Mouse (Mus musculus) cerebral cortex, adult 2 months (tissue): ENCODE measurements around the gene Gm21863.

ENCODE experiments used
- WGBS: fragments of 180-500 bp; shearing (Covaris S2); methylation state at CpG from one replicate; pipeline ENCODE4 v1.1.7; 2018; 5-methylcytosine and 5-hydroxymethylcytosine counted together

The Gm21863 gene

DNA sequence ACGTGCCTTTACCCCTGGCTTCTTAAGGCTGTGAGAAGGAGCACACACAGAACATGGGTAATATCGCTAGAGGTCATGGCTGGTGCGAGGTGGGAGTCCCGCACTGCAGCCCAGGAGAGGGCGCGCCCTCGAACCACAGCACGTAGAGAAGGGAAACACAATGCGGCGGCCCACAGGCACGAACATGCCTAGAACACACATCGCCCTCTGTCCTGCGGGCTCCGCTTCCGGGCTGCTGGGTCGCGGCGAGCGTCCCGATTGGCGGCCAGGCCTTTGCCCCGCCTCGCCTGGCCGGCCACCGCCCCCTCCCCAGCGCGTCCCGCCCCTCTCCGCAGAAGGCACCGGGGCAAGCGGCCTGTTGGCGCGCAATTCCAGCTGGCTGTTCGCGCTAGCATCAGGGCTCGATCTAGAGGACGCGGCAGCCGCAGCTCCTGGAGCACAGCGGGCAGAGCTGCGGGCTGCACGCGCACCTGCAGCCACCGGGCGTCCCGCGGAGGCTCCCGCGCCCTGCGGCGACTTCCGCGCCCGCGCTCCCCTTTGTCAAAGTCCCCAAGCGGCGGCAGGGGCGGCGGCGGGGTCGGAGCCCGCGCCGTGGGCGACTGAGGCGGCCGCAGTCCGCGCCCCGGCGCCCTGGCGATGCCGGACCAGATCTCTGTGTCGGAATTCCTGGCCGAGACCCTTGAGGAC lies at the start of gene Gm21863:
TSS of gene Gm21863 (plus strand) at position 637 of the 687 bp plus-strand sequence.
- 25% methylated on average over 67 of the region's 75 CpGs for WGBS

- 31% methylated on average over 4 of the region's 4 CpGs for WGBS
These were observed 26.3 kb upstream of the Gm21863 start for GRCm38 (mm10) chr12:19928049-19928448.
